Mouse (Mus musculus) liver, adult 2 months (tissue): Measurements from ENCODE around the gene Gramd1c. TPM values are rescaled to one million over a fixed set of nuclear protein-coding genes. Genes with fewer than 3 reads are reported as not detected.

Experiments
- DNase-seq: peaks from one replicate; pipeline ENCODE4 v3.0.0-alpha.2; 2011; ENCODE audit warnings: low read depth, low spot score; ENCODE audit errors: extremely low read depth
- H3K27ac ChIP-seq: fragments of 200-500 bp; replicated peaks from 2 replicates; pipeline ENCODE4 v1.5.1; 2012; ENCODE audit warnings: low read depth, mild to moderate bottlenecking, control low read depth, inconsistent platforms, low read length; ENCODE audit not compliant: insufficient read depth
- H3K27me3 ChIP-seq: fragments of 200-500 bp; 2 replicates; pipeline ENCODE4 v1.6.1; 2012; ENCODE audit warnings: mild to moderate bottlenecking, moderate library complexity, low read length, inconsistent platforms; ENCODE audit not compliant: control insufficient read depth, insufficient read depth
- H3K36me3 ChIP-seq: fragments of 200-500 bp; 2 replicates; pipeline ENCODE4 v1.6.1; 2012; ENCODE audit warnings: low read length, inconsistent platforms; ENCODE audit not compliant: control insufficient read depth, insufficient read depth
- H3K4me1 ChIP-seq: fragments of 200-500 bp; 2 replicates; pipeline ENCODE4 v1.6.1; 2011; ENCODE audit warnings: low read length; ENCODE audit not compliant: control insufficient read depth, insufficient read depth
- H3K4me3 ChIP-seq: fragments of 200-500 bp; 2 replicates; pipeline ENCODE4 v1.5.1; 2011; ENCODE audit warnings: low read depth, mild to moderate bottlenecking, control low read depth, low read length, moderate library complexity; ENCODE audit not compliant: insufficient read depth
- H3K79me2 ChIP-seq: fragments of 200-500 bp; 2 replicates; pipeline ENCODE4 v1.6.1; 2012; ENCODE audit warnings: inconsistent platforms, mild to moderate bottlenecking, low read length, moderate library complexity; ENCODE audit not compliant: control insufficient read depth, insufficient read depth
- H3K9ac ChIP-seq: fragments of 200-500 bp; 2 replicates; pipeline ENCODE4 v1.6.1; 2012; ENCODE audit warnings: low read depth, mild to moderate bottlenecking, control low read depth, inconsistent platforms, low read length
- CTCF ChIP-seq: fragments of 200-500 bp; IDR thresholded peaks from 2 replicates; pipeline ENCODE4 v1.5.1; 2011; ENCODE audit warnings: low read depth, low read length, control low read depth
- POLR2A ChIP-seq: fragments of 200-500 bp; IDR thresholded peaks from 2 replicates; pipeline ENCODE4 v1.6.1; 2011; ENCODE audit warnings: low read length, control low read depth; ENCODE audit not compliant: insufficient read depth; ENCODE audit errors: extremely low read depth
- WGBS: fragments of 180-500 bp; shearing (Covaris S2); methylation state at CpG from one replicate; pipeline ENCODE4 v1.1.7; 2018; 5-methylcytosine and 5-hydroxymethylcytosine counted together
- polyA plus RNA-seq: library from polyadenylated mRNA; depleted of rRNA; stranded (reverse); fragments of >200 nt; gene quantifications from 2 replicates; pipeline ENCODE4 v1.2.3, GENCODE M21; 2012
- total RNA-seq: library from RNA; depleted of rRNA; stranded (reverse); fragments of >200 nt; gene quantifications from 2 replicates; pipeline ENCODE4 v1.2.3, GENCODE M21; 2014

The Gramd1c gene
- total and polyA plus RNA-seq, 2 experiments, result 6.6 to 48.5 TPM

- H3K27me3 ChIP-seq, result no peaks in the 10 kb centered on the region
- H3K4me1 ChIP-seq, result no peaks in the 10 kb centered on the region
- WGBS, result 24% methylated on average over 8 of the region's 8 CpGs
- 0 out of 2 replicates have a peak overlapping the region, but pooled peaks have one; percentile 4 for H3K27ac ChIP-seq
- peaks cover 25% of the 10 kb centered on the region for H3K36me3 ChIP-seq
- DNase-seq, result peak; percentile 86
- H3K4me3 ChIP-seq, result no peak overlapping the region
- no peak overlapping the region for H3K9ac ChIP-seq
- H3K79me2 ChIP-seq, result no peaks in the 10 kb centered on the region
- TF ChIP-seq POLR2A (no peak), CTCF (no peak)
These were observed 64.0 kb downstream of the Gramd1c start for GRCm38 (mm10) chr16:43999111-43999510.

- WGBS, result 90% methylated on average over 3 of the region's 3 CpGs
- no peaks in the 10 kb centered on the region for H3K4me1 ChIP-seq
These were observed 68.5 kb downstream of the Gramd1c start for GRCm38 (mm10) chr16:43994623-43995022.

GRCm38 (mm10) chr16:43986299-43986698, 76.8 kb downstream of the Gramd1c start:
- Histone ChIP-seq H3K27ac (no peak overlapping the region), H3K79me2 (no peaks in the 10 kb centered on the region), H3K9ac (no peak overlapping the region), H3K27me3 (no peaks in the 10 kb centered on the region), H3K36me3 (peaks cover 52% of the 10 kb centered on the region), H3K4me3 (no peak overlapping the region), H3K4me1 (no peaks in the 10 kb centered on the region)
- 96% methylated on average over 4 of the region's 4 CpGs for WGBS
- TF ChIP-seq CTCF (no peak), POLR2A (no peak)
- DNase-seq, result no peak

More at GRCm38 (mm10) chr16:43994623-43995022, 68.5 kb downstream of the Gramd1c start:
- H3K79me2 ChIP-seq, result no peaks in the 10 kb centered on the region
- H3K27ac ChIP-seq, result no peak overlapping the region
- DNase-seq, result no peak
- no peak overlapping the region for H3K4me3 ChIP-seq
- no peak overlapping the region for H3K9ac ChIP-seq
- TF ChIP-seq POLR2A, result no peak
- no peak for TF ChIP-seq CTCF
- H3K36me3 ChIP-seq, result peaks cover 36% of the 10 kb centered on the region
- no peaks in the 10 kb centered on the region for H3K27me3 ChIP-seq

- H3K4me3 ChIP-seq, result peak overlapping the region; percentile 81
- 38% methylated on average over 9 of the region's 9 CpGs for WGBS
- peaks cover 19% of the 10 kb centered on the region for H3K36me3 ChIP-seq
- DNase-seq, result no peak
- no peak overlapping the region for H3K27ac ChIP-seq
- no peak for TF ChIP-seq CTCF
- H3K4me1 ChIP-seq, result no peaks in the 10 kb centered on the region; the same call in 1 of the 2 replicates
- no peaks in the 10 kb centered on the region for H3K79me2 ChIP-seq
- no peaks in the 10 kb centered on the region for H3K27me3 ChIP-seq
- peak overlapping the region; percentile 69 for H3K9ac ChIP-seq
These were observed 83.0 kb downstream of the Gramd1c start for GRCm38 (mm10) chr16:43980110-43980609.

- H3K27ac ChIP-seq, result no peak within 1 kb of the TSS
- H3K79me2 ChIP-seq, result no peaks in the 10 kb centered on the region
- H3K4me3 ChIP-seq, result peak within 1 kb of the TSS; percentile 81
- 3% methylated on average over 99 of the region's 103 CpGs for WGBS
- no peak for TF ChIP-seq POLR2A
- TF ChIP-seq CTCF, result no peak
- no peak for DNase-seq
- peak within 1 kb of the TSS; percentile 69 for H3K9ac ChIP-seq
- peaks cover 15% of the 10 kb centered on the region for H3K36me3 ChIP-seq
- H3K4me1 ChIP-seq, result no peaks in the 10 kb centered on the region; the same call in 1 of the 2 replicates
- H3K27me3 ChIP-seq, result no peaks in the 10 kb centered on the region
These were observed 83.6 kb downstream of the Gramd1c start, which contains the start of gene Zdhhc23 for GRCm38 (mm10) chr16:43979328-43980109. Gene Zdhhc23, minus strand, starts transcription at chr16:43979791.

GRCm38 (mm10) chr16:43979010-43979327, 84.2 kb downstream of the Gramd1c start:
- Histone ChIP-seq H3K27me3 (no peaks in the 10 kb centered on the region), H3K79me2 (no peaks in the 10 kb centered on the region), H3K9ac (no peak overlapping the region), H3K4me1 (no peaks in the 10 kb centered on the region; the same call in 1 of the 2 replicates), H3K36me3 (peaks cover 15% of the 10 kb centered on the region), H3K4me3 (peak overlapping the region; percentile 81), H3K27ac (no peak overlapping the region)
- DNase-seq, result no peak
- WGBS, result 54% methylated on average over 7 of the region's 7 CpGs
- TF ChIP-seq POLR2A, result no peak
- no peak for TF ChIP-seq CTCF
